Mouse (Mus musculus): ENCODE measurements around the gene Med18.

- no peak for TF ChIP-seq ZKSCAN1 (IDR thresholded peaks at IDR 0.05; ENCODE audit: low read depth, low read length)
- TF ChIP-seq CHD2 (IDR thresholded peaks at IDR 0.05; ENCODE audit: low read length): no peak
- TF ChIP-seq TAL1 (IDR thresholded peaks at IDR 0.05; ENCODE audit: low read length): no peak
- TF ChIP-seq EP300 (IDR thresholded peaks at IDR 0.05; ENCODE audit: low read depth in 1 of 2, low read length in 2 of 2): no peak
- no peak for TF ChIP-seq POLR2AphosphoS2 (IDR thresholded peaks at IDR 0.05; ENCODE audit: low read length)
- no peak for TF ChIP-seq MYC (IDR thresholded peaks at IDR 0.05; ENCODE audit: low read depth, low read length)
- TF ChIP-seq E2F4 (IDR thresholded peaks at IDR 0.05; ENCODE audit: borderline replicate concordance, low read depth, low read length): no peak
- no peak for TF ChIP-seq POLR2A (IDR thresholded peaks at IDR 0.05; ENCODE audit: control insufficient read depth in 1 of 2, insufficient read depth in 1 of 2, low read depth in 1 of 2, low read length in 2 of 2, poor library complexity in 1 of 2)
- no peak for TF ChIP-seq USF1 (IDR thresholded peaks at IDR 0.05; ENCODE audit: low read depth, low read length)
- no peak for TF ChIP-seq CTCF (IDR thresholded peaks at IDR 0.05 in 2 of 3, conservative IDR thresholded peaks at IDR 0.05 in 1 of 3; ENCODE audit: control insufficient read depth in 1 of 3, insufficient read depth in 1 of 3, low read depth in 2 of 3, low read length in 3 of 3, poor library complexity in 1 of 3, severe bottlenecking in 1 of 3)
- no peak for TF ChIP-seq MAX (IDR thresholded peaks at IDR 0.05; ENCODE audit: low read length)
- TF ChIP-seq ZMIZ1 (IDR thresholded peaks at IDR 0.05; ENCODE audit: low read depth, low read length): no peak
- no peak for TF ChIP-seq MXI1 (IDR thresholded peaks at IDR 0.05; ENCODE audit: low read depth, low read length)
Measured at GRCm38 (mm10) chr4:132507210-132507609, 43.5 kb upstream of the Med18 start.
